Mouse (Mus musculus) CH12.LX (cell line): Measurements from ENCODE around the gene Tmc8. TPM values are rescaled to one million over a fixed set of nuclear protein-coding genes. Genes with fewer than 3 reads are reported as not detected.

ENCODE experiments used
- DNase-seq: peaks from one replicate; pipeline ENCODE4 v3.0.0-alpha.2; 2013; ENCODE audit errors: extremely low read depth
- H3K27ac ChIP-seq: 2 replicates; pipeline ENCODE4 v1.5.1; 2012; ENCODE audit warnings: low read depth, mild to moderate bottlenecking, control low read depth, moderate library complexity; ENCODE audit not compliant: insufficient read depth
- H3K27me3 ChIP-seq: replicated peaks from 2 replicates; pipeline ENCODE3; 2012; ENCODE audit warnings: inconsistent platforms
- H3K36me3 ChIP-seq, 2 experiments: replicated peaks in 1 of 2; 2 replicates each; pipeline versions ENCODE3 to v1.6.1; 2012; ENCODE audit warnings: inconsistent platforms in 1 of 2, low read length in 1 of 2, mild to moderate bottlenecking in 1 of 2, mixed read lengths in 1 of 2, moderate library complexity in 1 of 2; ENCODE audit not compliant: control insufficient read depth in 1 of 2, insufficient read depth in 1 of 2
- H3K4me1 ChIP-seq, 2 experiments: 2 replicates each; pipeline ENCODE4 v1.6.1; 2012; ENCODE audit warnings: inconsistent platforms in 1 of 2, moderate library complexity in 1 of 2; ENCODE audit not compliant: insufficient read depth in 2 of 2, control insufficient read depth in 1 of 2
- H3K4me2 ChIP-seq: 2 replicates; pipeline ENCODE4 v1.6.1; 2012; ENCODE audit warnings: low read depth, mild to moderate bottlenecking, control low read depth; ENCODE audit not compliant: poor library complexity, insufficient read depth, severe bottlenecking
- H3K4me3 ChIP-seq, 3 experiments: fragments of 150-350 bp in 1 of 3; sonication (generic) in 1 of 3; replicated peaks in 1 of 3; 2 replicates each; pipeline versions ENCODE3 to v1.5.1; 2011 to 2012; ENCODE audit warnings: low read depth in 2 of 3, low read length in 2 of 3, mild to moderate bottlenecking in 2 of 3, moderate library complexity in 2 of 3, control low read depth in 1 of 3, improper control_type of control experiment in 1 of 3, inconsistent platforms in 1 of 3, mixed read lengths in 1 of 3; ENCODE audit not compliant: poor library complexity in 1 of 3
- H3K79me2 ChIP-seq: replicated peaks from 2 replicates; pipeline ENCODE4 v1.6.1; 2012; ENCODE audit warnings: mild to moderate bottlenecking, moderate library complexity; ENCODE audit not compliant: control insufficient read depth, poor library complexity, insufficient read depth, severe bottlenecking; ENCODE audit errors: extremely low read depth
- H3K9ac ChIP-seq: 2 replicates; pipeline ENCODE4 v1.6.1; 2012; ENCODE audit warnings: low read depth, mild to moderate bottlenecking, control low read depth, moderate library complexity; ENCODE audit not compliant: insufficient read depth
- H3K9me3 ChIP-seq: replicated peaks from 2 replicates; pipeline ENCODE3; 2012; ENCODE audit warnings: low read length, inconsistent platforms, mixed read lengths
- BHLHE40 ChIP-seq: IDR thresholded peaks from 2 replicates; pipeline ENCODE4 v1.6.1; 2011; ENCODE audit warnings: mild to moderate bottlenecking, low read depth, low read length, improper control_type of control experiment
- CHD2 ChIP-seq: IDR thresholded peaks from 2 replicates; pipeline ENCODE4 v1.6.1; 2011; ENCODE audit warnings: low read length, improper control_type of control experiment
- CTCF ChIP-seq, 2 experiments: IDR thresholded peaks in 1 of 2; conservative IDR thresholded peaks in 1 of 2; 2 replicates each; pipeline ENCODE4 v1.5.1; 2011 to 2012; ENCODE audit warnings: low read depth in 2 of 2, low read length in 2 of 2, improper control_type of control experiment in 1 of 2, inconsistent platforms in 1 of 2, mild to moderate bottlenecking in 1 of 2, moderate library complexity in 1 of 2
- ELF1 ChIP-seq: IDR thresholded peaks from 2 replicates; pipeline ENCODE4 v1.6.1; 2014; ENCODE audit warnings: low read depth, mild to moderate bottlenecking, inconsistent platforms, low read length, improper control_type of control experiment
- EP300 ChIP-seq: IDR thresholded peaks from 2 replicates; pipeline ENCODE4 v1.6.1; 2011; ENCODE audit warnings: low read length, improper control_type of control experiment
- ETS1 ChIP-seq: conservative IDR thresholded peaks from 2 replicates; pipeline ENCODE4 v1.6.1; 2012; ENCODE audit warnings: low read depth, mild to moderate bottlenecking, inconsistent platforms, low read length, improper control_type of control experiment, moderate library complexity
- GABPA ChIP-seq: IDR thresholded peaks from 2 replicates; pipeline ENCODE4 v1.6.1; 2012; ENCODE audit warnings: low read depth, low read length, improper control_type of control experiment, inconsistent platforms; ENCODE audit not compliant: insufficient replicate concordance
- HCFC1 ChIP-seq: IDR thresholded peaks from 2 replicates; pipeline ENCODE4 v1.6.1; 2012; ENCODE audit warnings: low read depth, mild to moderate bottlenecking, inconsistent platforms, low read length, improper control_type of control experiment
- IRF4 ChIP-seq: IDR thresholded peaks from 2 replicates; pipeline ENCODE4 v1.6.1; 2014; ENCODE audit warnings: low read depth, mild to moderate bottlenecking, inconsistent platforms, low read length, improper control_type of control experiment
- JUN ChIP-seq: IDR thresholded peaks from 2 replicates; pipeline ENCODE4 v1.6.1; 2011; ENCODE audit warnings: low read depth, mild to moderate bottlenecking, low read length, improper control_type of control experiment, moderate library complexity; ENCODE audit not compliant: insufficient read depth
- JUND ChIP-seq: conservative IDR thresholded peaks from 2 replicates; pipeline ENCODE4 v1.6.1; 2011; ENCODE audit warnings: low read depth, low read length, improper control_type of control experiment
- KAT2A ChIP-seq: IDR thresholded peaks from 2 replicates; pipeline ENCODE4 v1.6.1; 2012; ENCODE audit warnings: low read length, improper control_type of control experiment, inconsistent platforms; ENCODE audit not compliant: insufficient replicate concordance
- MAFK ChIP-seq: IDR thresholded peaks from 2 replicates; pipeline ENCODE4 v1.6.1; 2011; ENCODE audit warnings: low read length, improper control_type of control experiment; ENCODE audit not compliant: insufficient replicate concordance
- MAX ChIP-seq: IDR thresholded peaks from 2 replicates; pipeline ENCODE4 v1.6.1; 2011; ENCODE audit warnings: low read length, improper control_type of control experiment
- MAZ ChIP-seq: IDR thresholded peaks from 2 replicates; pipeline ENCODE4 v1.6.1; 2012; ENCODE audit warnings: low read depth, mild to moderate bottlenecking, inconsistent platforms, low read length, improper control_type of control experiment, moderate library complexity
- MEF2A ChIP-seq: IDR thresholded peaks from 2 replicates; pipeline ENCODE4 v1.6.1; 2014; ENCODE audit warnings: low read depth, mild to moderate bottlenecking, inconsistent platforms, low read length, improper control_type of control experiment, borderline replicate concordance
- MYC ChIP-seq: IDR thresholded peaks from 2 replicates; pipeline ENCODE4 v1.6.1; 2011; ENCODE audit warnings: low read depth, mild to moderate bottlenecking, improper control_type of control experiment, low read length
- NELFE ChIP-seq: IDR thresholded peaks from 2 replicates; pipeline ENCODE4 v1.6.1; 2011; ENCODE audit warnings: low read depth, low read length, improper control_type of control experiment
- NRF1 ChIP-seq: IDR thresholded peaks from 2 replicates; pipeline ENCODE4 v1.6.1; 2014; ENCODE audit warnings: low read depth, mild to moderate bottlenecking, inconsistent platforms, low read length, improper control_type of control experiment, moderate library complexity
- PAX5 ChIP-seq: IDR thresholded peaks from 2 replicates; pipeline ENCODE4 v1.6.1; 2012; ENCODE audit warnings: low read length, inconsistent platforms, mixed read lengths
- POLR2A ChIP-seq: IDR thresholded peaks from 2 replicates; pipeline ENCODE4 v1.6.1; 2011; ENCODE audit warnings: low read depth, mild to moderate bottlenecking, improper control_type of control experiment, low read length
- POLR2AphosphoS2 ChIP-seq: IDR thresholded peaks from 2 replicates; pipeline ENCODE4 v1.6.1; 2011; ENCODE audit warnings: low read depth, low read length, improper control_type of control experiment
- RCOR1 ChIP-seq: conservative IDR thresholded peaks from 2 replicates; pipeline ENCODE4 v1.6.1; 2012; ENCODE audit warnings: low read depth, mild to moderate bottlenecking, inconsistent platforms, low read length, improper control_type of control experiment
- SIN3A ChIP-seq: IDR thresholded peaks from 2 replicates; pipeline ENCODE4 v1.6.1; 2012; ENCODE audit warnings: low read length, improper control_type of control experiment, inconsistent platforms
- SMC3 ChIP-seq: IDR thresholded peaks from 2 replicates; pipeline ENCODE4 v1.6.1; 2011; ENCODE audit warnings: low read depth, low read length, improper control_type of control experiment
- TBP ChIP-seq: conservative IDR thresholded peaks from 2 replicates; pipeline ENCODE4 v1.6.1; 2011; ENCODE audit warnings: low read depth, low read length, improper control_type of control experiment
- TCF12 ChIP-seq: IDR thresholded peaks from 2 replicates; pipeline ENCODE4 v1.6.1; 2014; ENCODE audit warnings: low read depth, mild to moderate bottlenecking, inconsistent platforms, low read length, improper control_type of control experiment
- UBTF ChIP-seq: IDR thresholded peaks from 2 replicates; pipeline ENCODE4 v1.6.1; 2012; ENCODE audit warnings: low read depth, mild to moderate bottlenecking, inconsistent platforms, low read length, improper control_type of control experiment, moderate library complexity
- USF1 ChIP-seq: IDR thresholded peaks from 2 replicates; pipeline ENCODE4 v1.6.1; 2014; ENCODE audit warnings: low read depth, mild to moderate bottlenecking, inconsistent platforms, low read length, improper control_type of control experiment
- ZC3H11A ChIP-seq: IDR thresholded peaks from 2 replicates; pipeline ENCODE4 v1.6.1; 2012; ENCODE audit warnings: low read depth, mild to moderate bottlenecking, inconsistent platforms, low read length, improper control_type of control experiment
- ZKSCAN1 ChIP-seq: IDR thresholded peaks from 2 replicates; pipeline ENCODE4 v1.6.1; 2012; ENCODE audit warnings: low read depth, inconsistent platforms, low read length, improper control_type of control experiment, borderline replicate concordance
- ZMIZ1 ChIP-seq: IDR thresholded peaks from 2 replicates; pipeline ENCODE4 v1.6.1; 2012; ENCODE audit warnings: low read depth, mild to moderate bottlenecking, inconsistent platforms, low read length, improper control_type of control experiment
- ZNF384 ChIP-seq: IDR thresholded peaks from 2 replicates; pipeline ENCODE4 v1.6.1; 2012; ENCODE audit warnings: low read depth, low read length, improper control_type of control experiment, inconsistent platforms
- dilution Hi-C: fragments of 300-500 bp; cut with MboI; formaldehyde crosslinking; loops from 2 replicates; pipeline ENCODE4 v1.14.3; 2020; ENCODE audit warnings: low sequenced_read_pairs; ENCODE audit not compliant: extremely low pct_unique_long_range_greater_than_20kb, extremely low pct_ligation_motif_present
- in situ Hi-C: fragments of 300-500 bp; cut with MboI; formaldehyde crosslinking; loops from 3 replicates; pipeline ENCODE4 v1.14.3; 2019; ENCODE audit warnings: low sequenced_read_pairs, low pct_ligation_motif_present, low pct_unique_long_range_greater_than_20kb, mixed read lengths
- polyA plus RNA-seq: library from polyadenylated mRNA; unstranded; fragments of >175 nt; gene quantifications from 2 replicates; pipeline ENCODE4 v1.2.1, GENCODE M21; 2012; ENCODE audit warnings: low read depth; ENCODE audit not compliant: insufficient read length
- total RNA-seq, 2 experiments: library from RNA; depleted of rRNA; stranded (reverse); fragments of 300-350 nt in 1 of 2; fragments of >200 nt in 1 of 2; gene quantifications; 2 replicates each; pipeline ENCODE4 v1.2.3; 2012 to 2014

Gene Tmc8
- total and polyA plus RNA-seq, 3 experiments: 2.2 to 9.8 (median 6.1) TPM

DNA sequence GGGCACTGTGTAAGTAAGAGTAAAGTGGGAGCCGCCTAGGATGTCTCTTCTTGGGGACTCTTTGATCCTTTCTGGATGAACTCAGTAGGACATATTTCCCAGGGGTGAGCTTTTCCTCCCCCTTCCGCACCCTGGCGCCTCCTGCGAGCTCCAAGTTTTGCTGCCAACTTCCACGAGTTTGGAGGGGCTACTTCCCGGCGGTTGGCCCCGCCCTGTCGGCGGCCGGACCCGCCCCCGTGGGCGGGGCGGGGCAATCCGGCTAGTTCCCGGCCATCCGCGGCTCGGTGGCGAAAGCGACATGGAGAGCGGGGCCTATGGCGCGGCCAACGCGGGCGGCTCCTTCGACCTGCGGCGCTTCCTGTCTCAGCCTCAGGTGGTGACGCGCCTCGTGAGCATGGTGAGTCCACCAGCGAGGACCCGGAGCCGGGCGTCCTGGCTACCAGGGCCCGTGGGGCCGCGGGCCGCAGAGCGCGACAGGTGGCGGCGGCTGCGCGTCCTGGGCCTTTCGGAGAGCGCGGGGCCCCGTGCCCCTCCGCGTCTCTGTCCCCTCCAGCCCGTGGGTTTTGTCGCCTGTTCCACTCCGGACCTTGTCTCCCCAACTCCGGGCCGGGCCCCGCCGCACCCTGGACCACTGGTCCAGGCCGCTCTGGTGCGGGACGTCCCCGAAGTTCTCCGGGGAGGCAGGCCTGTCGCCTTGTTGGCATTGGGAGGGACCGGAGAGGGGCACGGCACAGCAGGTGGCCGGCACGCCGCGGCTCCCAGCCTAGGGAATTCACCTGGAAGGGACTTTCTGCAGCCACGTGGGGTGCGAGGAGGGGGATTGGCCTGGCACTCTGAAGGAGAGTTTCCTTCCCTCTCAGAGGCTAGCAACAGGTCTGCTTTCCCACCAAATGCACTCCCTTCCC, 27.8 kb downstream of the Tmc8 start, which contains the start of the genes Gm20708 and Syngr2 (continued):
- peak; percentile 71 for TF ChIP-seq NELFE
- peak; percentile 1; the same call in 1 of the 2 replicates for TF ChIP-seq SMC3
- 0 out of 2 replicates have a peak, but pooled peaks have one; percentile 9 for TF ChIP-seq ETS1
- 0 out of 2 replicates have a peak, but pooled peaks have one; percentile 60 for TF ChIP-seq ZMIZ1
- TF ChIP-seq TCF12: peak; percentile 70
- peak; percentile 9; the same call in 1 of the 2 replicates for TF ChIP-seq USF1
- TF ChIP-seq NRF1: peak; percentile 39; the same call in 1 of the 2 replicates
- TF ChIP-seq RCOR1: no peak
- TF ChIP-seq EP300: 0 out of 2 replicates have a peak, but pooled peaks have one; percentile 14
- no peak for TF ChIP-seq JUN
- TF ChIP-seq HCFC1: peak; percentile 50; the same call in 1 of the 2 replicates
- TF ChIP-seq ZNF384: no peak
- peak; percentile 88; the same call in 1 of the 2 replicates for TF ChIP-seq UBTF
- no peak for TF ChIP-seq ZC3H11A
- no peak for TF ChIP-seq PAX5
- TF ChIP-seq SIN3A: peak; percentile 69
- peak; percentile 5; the same call in 1 of the 2 replicates for TF ChIP-seq CHD2
- no peak for TF ChIP-seq MAFK

DNA sequence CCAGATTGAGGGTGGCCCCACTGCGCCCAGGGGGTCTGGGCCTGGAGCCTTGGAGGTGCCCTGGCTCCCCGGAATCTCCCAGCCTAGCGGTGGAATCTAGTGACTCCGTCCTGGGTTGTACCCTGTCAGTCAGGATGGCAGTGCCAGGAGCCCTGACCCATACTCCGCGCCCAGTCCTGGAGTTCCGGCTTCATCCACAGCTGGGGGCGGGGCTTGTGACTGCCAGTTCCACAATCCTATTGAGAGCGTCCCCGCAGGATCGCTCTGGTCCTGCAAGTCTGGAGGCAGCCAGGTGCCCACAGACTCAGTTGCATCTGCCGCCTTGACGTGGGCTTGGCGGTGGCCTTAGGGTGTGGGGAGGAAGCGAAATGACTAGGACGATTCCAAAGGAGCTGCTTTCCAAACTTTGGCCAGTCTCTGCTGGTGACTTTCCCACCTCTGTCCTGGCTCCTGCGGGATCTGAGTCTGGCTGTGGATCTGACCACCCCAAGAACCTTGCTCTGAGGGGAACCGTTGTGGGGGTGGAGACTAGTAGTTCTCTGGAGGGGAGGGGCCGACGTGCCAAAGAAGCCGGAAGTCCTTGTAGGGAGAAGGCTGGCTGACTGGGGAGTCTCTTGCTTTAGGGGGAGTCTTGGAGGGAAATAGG, 28.6 kb downstream of the Tmc8 start:
- Histone ChIP-seq H3K27me3 (no peaks in the 10 kb centered on the region), H3K27ac (peak overlapping the region; percentile 68), H3K4me3 (peak overlapping the region; percentile 80 to 98 (median 93)), H3K9me3 (no peaks in the 10 kb centered on the region), H3K4me2 (peak overlapping the region; percentile 67), H3K4me1 (peaks cover 28 to 83% of the 10 kb centered on the region in 2 experiments), H3K9ac (peak overlapping the region; percentile 73), H3K36me3 (peaks cover 41 to 57% of the 10 kb centered on the region in 2 experiments), H3K79me2 (peaks cover 56% of the 10 kb centered on the region)
- peak; percentile 94 for DNase-seq
- dilution Hi-C loops (no loop called here), in situ Hi-C loops (no loop called here)
- TF ChIP-seq SMC3: peak; percentile 5
- no peak for TF ChIP-seq ZKSCAN1
- no peak for TF ChIP-seq EP300
- peak in 1 of 2 experiments; percentile 45; a peak in 2 of 4 replicates for TF ChIP-seq CTCF (conservative IDR thresholded peaks at IDR 0.05 in 1 of 2, IDR thresholded peaks at IDR 0.05 in 1 of 2; ENCODE audit: low read depth in 2 of 2, low read length in 2 of 2)
- peak; percentile 32; the same call in 1 of the 2 replicates for TF ChIP-seq HCFC1
- peak; percentile 54; the same call in 1 of the 2 replicates for TF ChIP-seq TBP
- no peak for TF ChIP-seq GABPA
- no peak; the same call in 1 of the 2 replicates for TF ChIP-seq MAX
- peak; percentile 86 for TF ChIP-seq ELF1
- TF ChIP-seq BHLHE40: peak; percentile 29; the same call in 1 of the 2 replicates
- TF ChIP-seq MYC: no peak
- no peak for TF ChIP-seq MAFK
- peak; percentile 62 for TF ChIP-seq POLR2A
- TF ChIP-seq MAZ: 0 out of 2 replicates have a peak, but pooled peaks have one; percentile 75
- peak; percentile 94 for TF ChIP-seq ZMIZ1
- TF ChIP-seq KAT2A: 0 out of 2 replicates have a peak, but pooled peaks have one; percentile 29
- TF ChIP-seq POLR2AphosphoS2: peak; percentile 95
- peak; percentile 49; the same call in 1 of the 2 replicates for TF ChIP-seq IRF4
- no peak for TF ChIP-seq JUND
- TF ChIP-seq MEF2A: no peak
- TF ChIP-seq CHD2: 0 out of 2 replicates have a peak, but pooled peaks have one; percentile 68
- TF ChIP-seq TCF12: peak; percentile 18; the same call in 1 of the 2 replicates
